Mouse (Mus musculus): ENCODE results near the gene Trmt1. TPM values are rescaled to one million over a fixed set of nuclear protein-coding genes. Genes with fewer than 3 reads are reported as not detected.

Gene Trmt1
- total RNA-seq, 1 experiment: 260 TPM

DNA sequence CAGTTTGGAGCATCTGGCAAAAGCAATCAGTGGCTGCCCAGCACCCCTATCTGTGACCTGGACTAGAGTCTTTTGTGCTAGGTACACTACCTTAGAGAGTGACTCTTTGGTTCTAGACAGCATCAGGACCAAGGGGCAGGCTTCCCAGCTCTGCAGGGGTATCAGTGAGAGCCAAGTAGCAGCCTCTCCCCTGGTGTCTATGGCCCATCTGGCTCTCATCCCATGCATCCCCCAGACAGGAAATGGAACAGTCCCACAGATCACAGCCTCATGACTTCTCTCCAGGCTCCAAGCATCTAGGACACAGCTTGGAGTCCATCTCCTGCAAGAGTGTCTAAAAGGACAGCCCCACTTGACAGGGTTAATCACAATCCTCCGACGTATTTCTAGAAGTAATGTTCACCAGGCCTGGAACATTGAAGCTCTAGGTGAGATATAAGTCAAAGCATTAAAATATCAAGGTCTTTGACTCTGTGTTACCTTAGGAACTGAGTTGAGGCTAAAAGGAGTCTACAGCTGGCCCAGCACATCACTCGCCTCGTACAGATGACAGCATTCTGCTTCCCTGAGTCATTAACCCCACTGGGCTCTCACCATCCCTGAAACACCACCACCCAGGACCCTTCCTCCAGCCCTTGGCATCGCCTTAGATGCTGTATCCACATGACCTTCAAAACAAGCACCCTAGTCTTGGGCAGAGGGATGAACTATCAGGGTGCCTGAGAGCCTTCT lies 33.0 kb downstream of the Trmt1 start:
- Histone ChIP-seq H3K4me1 (ENCODE audit: control insufficient read depth in 2 of 2, insufficient read depth in 2 of 2, low read length in 2 of 2, poor library complexity in 1 of 2) (peaks cover 6 to 23% of the 10 kb centered on the region in 2 experiments; a peak in 2 of 4 replicates), H3K27ac (ENCODE audit: insufficient read depth, low read depth, low read length, poor library complexity, severe bottlenecking) (no peak overlapping the region), H3K36me3 (ENCODE audit: control insufficient read depth, insufficient read depth, low read length, poor library complexity, severe bottlenecking) (no peaks in the 10 kb centered on the region), H3K9ac (ENCODE audit: insufficient read depth, low read depth, low read length, poor library complexity, severe bottlenecking) (no peak overlapping the region), H3K4me3 (ENCODE audit: insufficient read depth in 1 of 2, low read depth in 1 of 2, low read length in 2 of 2, poor library complexity in 1 of 2, severe bottlenecking in 1 of 2) (no peak overlapping the region), H3K9me3 (ENCODE audit: control insufficient read depth, insufficient read depth, low read depth, low read length) (no peaks in the 10 kb centered on the region)
- in situ Hi-C loops (cut with MboI; ENCODE audit: low sequenced_read_pairs in 2 of 2, unreplicated experiment in 2 of 2): no loop called here
- no peak for DNase-seq (ENCODE audit: low read depth, low spot score)
- TF ChIP-seq ZNF384 (IDR thresholded peaks at IDR 0.05; ENCODE audit: low read depth, low read length) (no peak), HCFC1 (IDR thresholded peaks at IDR 0.05; ENCODE audit: borderline replicate concordance, insufficient read depth, low read length) (no peak), ZC3H11A (IDR thresholded peaks at IDR 0.05; ENCODE audit: borderline replicate concordance, low read depth, low read length) (no peak), MAFK (IDR thresholded peaks at IDR 0.05; ENCODE audit: insufficient read depth, low read depth, low read length) (no peak), CHD2 (IDR thresholded peaks at IDR 0.05; ENCODE audit: low read depth, low read length) (no peak)

GRCm38 (mm10) chr8:84722530-84722849 lies 36.4 kb downstream of the Trmt1 start:
- DNase-seq (ENCODE audit: low read depth, low spot score): no peak
- H3K4me1 ChIP-seq (ENCODE audit: control insufficient read depth in 2 of 2, insufficient read depth in 2 of 2, low read length in 2 of 2, poor library complexity in 1 of 2): peaks cover 8 to 35% of the 10 kb centered on the region in 2 experiments; a peak in 3 of 4 replicates
- H3K36me3 ChIP-seq (ENCODE audit: control insufficient read depth, insufficient read depth, low read length, poor library complexity, severe bottlenecking): no peaks in the 10 kb centered on the region
- H3K27ac ChIP-seq (ENCODE audit: insufficient read depth, low read depth, low read length, poor library complexity, severe bottlenecking): peak overlapping the region; percentile 32; the same call in 1 of the 2 replicates
- no peaks in the 10 kb centered on the region for H3K9me3 ChIP-seq (ENCODE audit: control insufficient read depth, insufficient read depth, low read depth, low read length)
- H3K4me3 ChIP-seq (ENCODE audit: insufficient read depth in 1 of 2, low read depth in 1 of 2, low read length in 2 of 2, poor library complexity in 1 of 2, severe bottlenecking in 1 of 2): 0 out of 4 replicates have a peak overlapping the region, but pooled peaks of 1 of the 2 experiments have one; percentile 13
- TF ChIP-seq ZNF384 (IDR thresholded peaks at IDR 0.05; ENCODE audit: low read depth, low read length) (no peak), MAFK (IDR thresholded peaks at IDR 0.05; ENCODE audit: insufficient read depth, low read depth, low read length) (no peak), CHD2 (IDR thresholded peaks at IDR 0.05; ENCODE audit: low read depth, low read length) (no peak), ZC3H11A (IDR thresholded peaks at IDR 0.05; ENCODE audit: borderline replicate concordance, low read depth, low read length) (no peak), HCFC1 (IDR thresholded peaks at IDR 0.05; ENCODE audit: borderline replicate concordance, insufficient read depth, low read length) (no peak)
- H3K9ac ChIP-seq (ENCODE audit: insufficient read depth, low read depth, low read length, poor library complexity, severe bottlenecking): peak overlapping the region; percentile 65; the same call in 1 of the 2 replicates
- in situ Hi-C loops (cut with MboI; ENCODE audit: low sequenced_read_pairs in 2 of 2, unreplicated experiment in 2 of 2): no loop called here

DNA sequence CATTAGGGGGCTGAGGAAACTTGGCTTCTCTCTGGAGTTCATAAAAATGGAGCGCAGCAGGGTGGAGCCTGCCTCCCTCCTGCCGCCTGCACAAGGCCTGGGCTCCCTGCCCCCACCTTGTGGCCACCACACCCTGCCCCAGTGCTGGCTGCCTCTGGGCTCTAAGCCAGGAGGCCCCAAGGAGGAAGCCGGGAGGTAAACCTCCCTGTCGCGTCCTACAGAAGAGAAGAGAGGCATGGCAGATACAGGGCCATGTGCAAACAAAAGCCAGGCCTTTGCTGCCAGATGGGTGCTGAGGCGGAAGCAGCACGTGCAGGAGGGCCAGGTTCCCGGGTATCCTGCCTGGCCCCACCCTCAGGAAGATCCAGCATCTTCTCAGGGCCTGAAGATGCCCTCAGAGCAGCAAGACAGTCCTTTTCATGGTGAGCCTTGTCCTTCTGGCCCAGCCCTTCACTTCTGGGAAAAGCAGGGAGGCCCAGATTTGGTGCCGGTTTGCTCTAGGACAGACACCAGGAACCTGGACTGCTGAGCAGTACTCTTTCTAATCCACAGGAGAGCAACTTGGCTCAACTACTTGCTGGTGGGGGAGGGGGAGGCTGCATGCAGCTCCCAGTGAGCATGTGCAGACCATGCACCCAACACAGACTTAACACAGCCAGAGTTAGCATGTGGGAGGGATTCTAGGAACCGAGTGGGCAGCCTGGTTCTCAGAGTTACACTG lies 36.9 kb downstream of the Trmt1 start, which contains the start of gene G430095P16Rik:
TSS of gene G430095P16Rik (plus strand) at position 158 of the 721 bp plus-strand sequence.
- DNase-seq (ENCODE audit: low read depth, low spot score): no peak
- Histone ChIP-seq H3K27ac (ENCODE audit: insufficient read depth, low read depth, low read length, poor library complexity, severe bottlenecking) (peak within 1 kb of the TSS; percentile 32), H3K4me3 (ENCODE audit: insufficient read depth in 1 of 2, low read depth in 1 of 2, low read length in 2 of 2, poor library complexity in 1 of 2, severe bottlenecking in 1 of 2) (peak within 1 kb of the TSS in 1 of 2 experiments; percentile 13; a peak in 1 of 4 replicates), H3K9me3 (ENCODE audit: control insufficient read depth, insufficient read depth, low read depth, low read length) (no peaks in the 10 kb centered on the region), H3K36me3 (ENCODE audit: control insufficient read depth, insufficient read depth, low read length, poor library complexity, severe bottlenecking) (no peaks in the 10 kb centered on the region), H3K4me1 (ENCODE audit: control insufficient read depth in 2 of 2, insufficient read depth in 2 of 2, low read length in 2 of 2, poor library complexity in 1 of 2) (peaks cover 8 to 35% of the 10 kb centered on the region in 2 experiments; a peak in 3 of 4 replicates), H3K9ac (ENCODE audit: insufficient read depth, low read depth, low read length, poor library complexity, severe bottlenecking) (peak within 1 kb of the TSS; percentile 65; the same call in 1 of the 2 replicates)
- TF ChIP-seq HCFC1 (IDR thresholded peaks at IDR 0.05; ENCODE audit: borderline replicate concordance, insufficient read depth, low read length) (no peak), MAFK (IDR thresholded peaks at IDR 0.05; ENCODE audit: insufficient read depth, low read depth, low read length) (no peak)
- in situ Hi-C loops (cut with MboI; ENCODE audit: low sequenced_read_pairs in 2 of 2, unreplicated experiment in 2 of 2): no loop called here

GRCm38 (mm10) chr8:84723571-84723900 lies 37.4 kb downstream of the Trmt1 start:
- H3K9ac ChIP-seq (ENCODE audit: insufficient read depth, low read depth, low read length, poor library complexity, severe bottlenecking): no peak overlapping the region; the same call in 1 of the 2 replicates
- in situ Hi-C loops (cut with MboI; ENCODE audit: low sequenced_read_pairs in 2 of 2, unreplicated experiment in 2 of 2): no loop called here
- no peak for DNase-seq (ENCODE audit: low read depth, low spot score)

More at GRCm38 (mm10) chr8:84723571-84723900, 37.4 kb downstream of the Trmt1 start:
- Histone ChIP-seq H3K4me1 (ENCODE audit: control insufficient read depth in 2 of 2, insufficient read depth in 2 of 2, low read length in 2 of 2, poor library complexity in 1 of 2) (peaks cover 8 to 35% of the 10 kb centered on the region in 2 experiments; a peak in 3 of 4 replicates), H3K27ac (ENCODE audit: insufficient read depth, low read depth, low read length, poor library complexity, severe bottlenecking) (no peak overlapping the region), H3K36me3 (ENCODE audit: control insufficient read depth, insufficient read depth, low read length, poor library complexity, severe bottlenecking) (no peaks in the 10 kb centered on the region), H3K9me3 (ENCODE audit: control insufficient read depth, insufficient read depth, low read depth, low read length) (no peaks in the 10 kb centered on the region), H3K4me3 (ENCODE audit: insufficient read depth in 1 of 2, low read depth in 1 of 2, low read length in 2 of 2, poor library complexity in 1 of 2, severe bottlenecking in 1 of 2) (peak overlapping the region in 1 of 2 experiments; percentile 13; a peak in 1 of 4 replicates)
- TF ChIP-seq CHD2 (IDR thresholded peaks at IDR 0.05; ENCODE audit: low read depth, low read length) (no peak), HCFC1 (IDR thresholded peaks at IDR 0.05; ENCODE audit: borderline replicate concordance, insufficient read depth, low read length) (no peak), MAFK (IDR thresholded peaks at IDR 0.05; ENCODE audit: insufficient read depth, low read depth, low read length) (no peak), ZC3H11A (IDR thresholded peaks at IDR 0.05; ENCODE audit: borderline replicate concordance, low read depth, low read length) (no peak), ZNF384 (IDR thresholded peaks at IDR 0.05; ENCODE audit: low read depth, low read length) (no peak)

Data from ES-E14 (cell line).